Mouse (Mus musculus) heart, adult 11 months (tissue): ENCODE measurements around the gene Frmd4b.
"Not testable (repeated sequence)": the region's sequence is repeated elsewhere in the genome, so short reads cannot be mapped to it uniquely, and the experiment has no call there.

ENCODE experiments used
- DNase-seq: peaks from one replicate; pipeline ENCODE4 v3.0.0; 2022

The Frmd4b gene

DNA sequence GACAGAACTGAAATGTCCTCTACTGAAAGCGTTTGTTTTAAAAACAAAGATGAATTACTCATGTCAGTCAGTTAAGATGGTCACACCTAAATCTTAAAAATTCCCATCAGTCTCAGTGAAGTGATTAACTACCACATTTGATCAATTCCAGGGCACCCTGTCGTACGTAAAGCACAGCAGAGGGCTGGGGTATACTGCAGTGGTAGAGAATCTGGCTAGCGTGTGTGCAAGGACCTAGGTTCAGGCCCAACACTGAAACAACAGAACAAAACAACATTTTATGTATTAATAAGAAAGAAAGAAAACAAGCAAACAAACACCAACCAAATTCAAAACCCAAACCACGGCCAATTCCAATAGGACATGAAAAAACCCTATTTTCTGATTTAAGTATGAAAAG is 331.0 kb downstream of the Frmd4b start:
- peak; percentile 54 for DNase-seq

DNA sequence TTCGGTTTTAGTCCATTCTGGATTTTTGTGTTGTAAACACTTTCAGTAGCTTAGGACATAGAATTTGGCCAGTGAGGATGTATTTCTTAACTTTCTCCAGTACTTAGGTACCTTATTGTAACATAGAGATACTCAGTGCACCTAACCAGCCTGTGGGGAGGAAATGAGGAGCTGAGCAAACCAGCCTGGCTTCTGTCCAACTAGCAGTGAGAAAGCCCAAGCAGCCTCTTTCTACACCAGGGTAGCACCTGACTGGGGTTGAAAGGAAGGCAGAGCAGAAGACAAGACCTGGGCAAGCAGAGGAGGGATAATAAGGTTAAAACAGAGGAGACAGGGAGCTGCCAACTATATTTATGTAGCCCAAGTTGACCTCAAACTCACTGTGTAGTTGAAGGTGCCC is 333.7 kb downstream of the Frmd4b start:
- peak; percentile 68 for DNase-seq

DNA sequence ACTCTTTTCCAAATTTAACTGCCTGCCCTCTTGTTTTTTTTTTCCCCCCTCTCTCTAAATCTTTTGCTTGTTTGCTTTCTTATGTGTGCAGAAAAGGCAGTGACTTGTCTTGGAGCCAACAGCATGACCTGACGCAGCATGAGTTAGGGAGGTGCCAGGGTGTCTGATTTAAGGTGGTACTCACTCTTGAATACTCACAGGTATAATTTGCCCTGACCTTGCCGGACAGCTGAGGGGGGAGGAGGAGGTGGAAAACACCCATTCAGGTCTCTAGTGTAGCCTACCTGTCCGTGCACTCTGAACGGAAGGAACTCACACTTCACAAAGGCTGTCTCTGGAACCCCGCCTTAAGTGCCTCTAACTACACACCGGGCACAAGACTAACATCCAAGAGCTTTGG is 338.5 kb downstream of the Frmd4b start:
- peak; percentile 95 for DNase-seq

DNA sequence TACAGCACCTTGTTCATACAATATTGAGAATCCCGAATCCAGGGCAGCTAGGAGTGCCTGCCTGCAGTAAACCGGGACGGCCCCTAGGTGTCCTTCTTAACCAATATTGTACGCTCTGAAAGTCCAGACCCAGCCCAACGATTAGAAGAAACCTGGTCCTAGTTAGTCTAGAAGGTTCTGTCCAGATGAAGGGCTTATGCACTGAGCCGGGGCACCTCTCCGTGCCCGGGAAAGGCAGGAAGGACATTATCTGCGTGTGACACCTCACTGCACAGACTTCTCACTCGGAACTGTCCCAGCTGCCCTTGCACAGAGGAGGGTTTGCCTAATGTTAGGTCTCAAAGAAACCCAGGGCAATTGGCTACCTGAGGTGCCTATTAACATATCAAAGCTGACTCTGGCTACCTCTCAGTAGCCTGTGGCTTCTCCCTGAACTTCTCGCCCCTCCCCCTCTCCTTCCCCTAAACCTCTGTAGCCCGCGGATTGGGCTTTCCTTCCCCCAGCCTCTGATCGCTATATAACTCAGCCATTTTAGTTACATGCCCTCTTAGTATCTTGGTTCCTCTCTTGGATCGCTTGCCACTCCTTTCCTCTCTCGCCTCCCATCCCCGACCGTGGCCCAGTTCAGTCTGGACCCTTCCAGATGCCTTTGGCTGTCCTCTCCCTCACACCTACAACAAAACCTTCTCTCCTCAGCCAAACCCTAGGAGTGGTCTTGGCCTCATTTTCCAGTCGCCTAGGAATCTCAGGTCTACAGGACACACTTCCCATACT is 339.1 kb downstream of the Frmd4b start:
- DNase-seq, result peak; percentile 97

DNA sequence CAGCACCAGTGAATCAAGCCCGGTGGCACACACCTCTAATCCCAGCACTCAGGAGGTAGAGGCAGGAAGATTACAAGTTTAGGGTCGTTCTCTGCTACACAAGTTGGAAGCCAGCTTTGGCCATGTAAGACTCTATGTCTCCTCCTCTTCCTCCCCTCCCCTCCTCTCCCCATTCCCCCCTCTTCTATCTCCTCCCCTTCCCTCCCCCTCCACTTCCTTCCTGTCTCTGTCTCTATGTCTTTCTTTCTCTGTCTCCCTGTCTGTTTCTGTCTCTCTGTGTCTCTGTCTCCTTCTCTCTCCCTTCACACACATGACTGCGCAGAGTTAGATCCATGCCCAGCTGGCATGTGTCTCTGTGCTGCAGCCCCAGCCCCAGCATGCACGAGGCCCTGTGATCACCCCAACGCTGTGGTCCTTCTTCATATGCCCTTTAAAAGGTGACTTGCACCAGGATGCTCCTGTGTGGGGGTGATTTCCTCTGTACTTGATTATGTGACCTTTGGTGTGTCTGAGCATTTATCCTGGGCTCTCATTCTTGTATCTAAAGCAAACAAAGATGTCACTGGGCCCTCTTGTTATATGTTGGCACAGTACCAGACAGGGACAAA is 340.3 kb downstream of the Frmd4b start:
- DNase-seq, result peak; percentile 93

DNA sequence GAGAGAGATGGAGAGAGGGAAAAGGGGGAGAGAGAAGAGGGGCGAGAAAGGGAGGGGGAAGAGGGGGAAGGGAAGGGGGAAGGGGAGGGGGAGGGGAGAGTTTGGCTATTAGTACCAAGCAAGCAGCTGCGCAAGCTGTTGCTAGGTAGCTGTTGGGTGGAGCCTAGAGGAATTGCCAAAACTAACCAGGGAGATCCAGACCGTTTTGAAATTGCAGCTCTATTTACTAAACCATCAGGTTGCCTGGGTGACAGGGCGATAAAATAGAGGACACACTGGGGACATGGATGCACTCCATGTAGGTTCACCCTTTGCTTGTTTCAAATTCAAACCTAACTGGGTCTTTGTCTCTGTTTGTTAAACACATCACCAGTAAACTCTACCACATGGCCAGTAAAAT is 341.0 kb downstream of the Frmd4b start:
- DNase-seq, result peak; percentile 98

DNA sequence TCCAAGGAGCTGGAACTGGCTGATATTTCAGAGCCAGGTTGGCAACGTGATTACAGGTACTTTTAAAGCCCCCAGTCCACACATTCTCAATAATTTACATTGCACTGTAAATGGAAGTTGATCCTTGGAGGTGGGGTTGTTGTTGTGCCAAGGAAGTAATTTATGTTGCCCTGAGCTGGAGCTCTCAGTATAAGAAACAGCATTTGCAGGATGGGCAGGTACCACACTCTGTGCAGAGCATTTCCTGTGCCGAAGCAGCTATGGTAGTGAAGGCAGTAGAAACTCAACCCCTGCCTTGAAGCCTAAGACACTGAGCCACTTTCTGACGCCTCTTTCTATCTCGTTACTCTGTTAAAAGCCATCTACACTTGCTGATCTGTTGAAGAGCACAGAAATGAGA is 341.6 kb downstream of the Frmd4b start:
- peak; percentile 84 for DNase-seq

DNA sequence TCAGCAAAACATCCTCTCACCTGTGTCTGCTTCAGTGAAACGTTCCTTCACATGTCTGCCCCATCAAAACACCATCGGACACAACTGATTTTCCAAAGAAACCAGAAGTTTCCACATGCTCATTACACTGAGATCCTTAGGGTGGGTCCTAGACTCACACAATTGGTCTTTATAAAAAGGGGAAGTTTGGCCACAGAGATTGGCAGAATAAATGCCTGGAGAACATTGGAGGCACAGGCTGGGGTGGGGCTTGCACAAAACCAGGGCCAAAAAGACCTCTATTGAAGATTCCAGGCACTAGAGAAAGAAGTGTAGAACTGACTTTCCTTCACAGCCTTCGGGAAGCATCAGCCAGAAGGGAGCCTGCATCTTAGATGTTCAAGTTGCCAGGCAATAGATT is 343.6 kb downstream of the Frmd4b start:
- DNase-seq, result peak; percentile 88

DNA sequence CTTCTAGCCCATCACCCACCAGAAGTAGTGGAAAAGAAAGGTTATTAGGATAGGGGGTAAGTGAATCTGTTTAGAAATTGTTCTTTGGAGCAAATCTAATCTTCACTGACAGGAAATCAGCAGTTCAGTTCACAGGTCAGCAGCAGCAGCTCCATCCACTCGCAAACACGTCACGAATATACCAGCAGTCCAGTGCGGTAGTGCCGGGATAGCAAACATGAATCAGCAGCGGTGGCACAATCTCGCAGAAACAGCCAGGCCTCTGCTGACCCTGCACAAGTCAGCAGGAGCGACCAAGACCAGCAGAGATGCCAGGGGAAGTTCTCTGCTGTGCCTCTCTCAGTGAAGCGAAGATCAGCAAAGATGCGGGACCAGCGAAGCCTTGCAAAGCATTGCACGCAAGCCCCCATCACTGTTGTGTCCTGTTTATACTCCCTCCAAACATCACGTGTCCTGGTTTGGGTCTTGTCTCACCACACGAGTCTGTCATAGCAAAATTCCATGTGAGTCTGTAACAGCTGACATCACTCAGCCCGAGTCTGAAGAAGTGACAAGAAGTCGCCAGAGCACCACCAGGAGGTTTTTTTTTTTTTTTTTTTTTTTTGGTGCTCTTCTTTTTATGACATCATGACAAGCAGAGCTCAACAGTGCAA is 344.2 kb downstream of the Frmd4b start:
- peak; percentile 93 for DNase-seq

DNA sequence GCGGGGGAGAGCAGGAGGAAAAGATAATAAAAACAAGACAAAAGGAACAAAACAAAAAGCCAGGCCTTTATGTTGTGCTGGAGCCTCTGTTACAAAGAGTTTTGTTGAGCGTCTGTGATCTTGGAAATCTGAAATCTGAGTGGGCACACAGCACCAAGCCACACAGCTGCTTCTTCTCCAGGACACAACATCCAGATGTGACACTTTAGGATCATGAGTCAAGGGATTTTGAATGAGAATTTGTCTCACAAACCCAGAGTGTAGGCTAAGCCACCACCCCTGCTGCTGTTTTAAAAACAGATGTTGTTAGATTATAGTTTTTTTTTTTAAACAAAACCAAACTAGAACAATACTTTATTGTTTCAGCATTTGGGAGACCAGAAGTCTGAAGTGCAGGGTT is 345.0 kb downstream of the Frmd4b start:
- DNase-seq, result peak; percentile 59

DNA sequence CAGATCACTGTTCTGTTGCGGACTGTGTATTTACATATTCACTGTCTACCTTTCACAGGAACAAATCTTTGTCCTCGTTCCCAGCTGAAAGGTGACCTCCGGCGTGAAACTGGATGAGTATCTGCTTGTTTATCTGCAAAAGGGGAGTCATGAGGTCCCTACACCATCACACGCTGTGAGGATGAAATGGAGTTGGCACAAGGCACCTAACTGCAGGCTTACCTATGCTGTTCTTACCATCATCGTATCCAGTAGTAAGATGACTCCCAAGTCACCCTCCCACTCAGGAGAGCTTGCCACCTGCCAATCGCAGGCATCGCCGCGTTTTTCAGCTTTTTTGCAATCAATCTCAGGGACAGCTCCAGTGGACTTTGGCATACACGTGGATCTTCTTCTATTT is 347.7 kb downstream of the Frmd4b start:
- DNase-seq, result peak; percentile 84

DNA sequence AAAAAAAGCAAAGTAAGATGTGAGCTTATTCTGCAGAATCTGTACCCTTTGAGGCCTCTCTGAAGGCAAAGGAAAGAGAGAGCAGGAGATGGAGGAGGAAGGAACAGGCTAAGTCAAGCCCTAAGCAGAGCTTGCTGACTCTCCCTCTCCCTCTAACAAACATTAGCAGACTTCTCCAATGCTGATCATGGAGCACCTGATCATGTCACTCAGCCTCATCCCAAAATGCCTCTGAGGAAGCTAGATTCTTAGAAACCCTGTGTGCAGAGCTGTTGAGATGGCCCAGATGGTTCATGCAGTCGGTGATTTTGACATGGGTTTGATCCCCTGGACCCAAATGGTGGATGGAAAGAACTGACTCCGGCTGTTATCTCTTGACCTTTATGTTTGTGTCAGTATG is 350.2 kb downstream of the Frmd4b start:
- DNase-seq, result peak; percentile 39

DNA sequence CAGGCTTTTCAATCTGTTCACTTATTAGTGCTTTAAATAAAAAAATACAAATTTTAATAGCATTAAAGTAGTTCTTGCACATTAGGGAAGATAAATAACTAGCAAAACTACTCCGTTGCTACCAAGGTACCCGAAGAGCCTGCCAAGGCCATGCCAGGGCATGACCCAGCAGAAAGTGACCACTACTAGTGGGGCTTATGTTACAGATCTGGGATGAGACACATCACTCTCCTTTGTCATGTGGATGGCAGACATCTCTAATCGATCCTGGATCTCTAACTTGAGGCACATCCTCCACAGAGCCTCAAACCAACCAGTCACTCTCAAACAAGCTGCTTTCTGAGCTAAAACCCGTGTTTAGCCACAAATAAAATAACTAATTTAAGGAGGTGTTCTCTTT is 350.7 kb downstream of the Frmd4b start:
- peak; percentile 69 for DNase-seq

DNA sequence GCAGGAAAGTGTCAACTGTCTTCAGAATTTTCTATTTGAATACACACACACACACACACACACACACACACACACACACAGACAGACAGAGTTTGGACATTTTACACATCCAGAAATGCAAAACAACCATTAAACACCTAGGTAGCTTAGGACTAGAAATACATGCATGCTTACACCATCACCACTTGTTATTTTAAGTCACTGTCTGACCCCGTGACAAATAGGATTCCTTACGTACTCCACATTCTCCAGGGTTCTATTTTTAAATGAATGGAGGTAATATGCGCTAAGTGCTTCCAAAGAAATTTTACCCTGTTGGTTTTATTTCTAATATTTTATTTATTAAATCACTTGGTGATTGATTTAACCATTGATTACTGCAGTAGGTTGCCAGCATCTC is 351.6 kb downstream of the Frmd4b start:
- no peak for DNase-seq

DNA sequence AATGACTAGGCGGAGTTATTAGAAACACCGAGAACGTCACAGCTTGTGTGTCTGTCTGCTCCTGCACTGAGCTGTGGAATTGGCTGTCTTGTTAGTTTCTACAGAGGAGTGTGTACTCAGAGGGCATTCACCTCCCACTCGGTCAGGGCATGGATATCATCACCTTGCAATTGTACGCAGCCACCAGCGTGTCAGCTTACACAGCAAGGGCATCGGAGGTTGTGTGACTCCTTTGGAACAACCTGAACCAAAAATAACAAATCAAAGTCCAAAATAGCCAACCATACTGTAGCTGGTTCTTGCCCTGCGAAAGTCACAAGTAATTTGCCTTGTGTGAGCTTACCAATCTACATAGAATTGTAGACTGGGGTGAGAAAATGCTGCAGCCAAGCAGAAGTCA is 352.1 kb downstream of the Frmd4b start:
- peak; percentile 97 for DNase-seq

DNA sequence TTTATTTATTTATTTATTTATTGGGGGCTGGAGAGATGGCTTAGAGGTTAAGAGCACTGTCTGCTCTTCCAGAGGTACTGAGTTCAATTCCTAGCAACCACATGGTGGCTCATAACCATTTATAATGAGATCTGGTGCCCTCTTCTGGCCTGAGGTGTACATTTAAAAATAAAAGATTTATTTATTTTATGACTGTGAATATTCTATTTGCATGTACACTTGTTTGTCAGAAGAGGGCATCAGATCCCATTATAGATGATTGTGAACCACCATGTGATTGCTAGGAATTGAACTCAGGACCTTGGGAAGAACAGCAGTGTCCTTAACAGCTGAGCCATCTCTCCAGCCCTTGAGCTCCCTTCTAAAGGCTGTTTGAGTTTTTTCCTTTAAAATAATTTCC is 353.6 kb downstream of the Frmd4b start:
- not testable (repeated sequence) for DNase-seq

DNA sequence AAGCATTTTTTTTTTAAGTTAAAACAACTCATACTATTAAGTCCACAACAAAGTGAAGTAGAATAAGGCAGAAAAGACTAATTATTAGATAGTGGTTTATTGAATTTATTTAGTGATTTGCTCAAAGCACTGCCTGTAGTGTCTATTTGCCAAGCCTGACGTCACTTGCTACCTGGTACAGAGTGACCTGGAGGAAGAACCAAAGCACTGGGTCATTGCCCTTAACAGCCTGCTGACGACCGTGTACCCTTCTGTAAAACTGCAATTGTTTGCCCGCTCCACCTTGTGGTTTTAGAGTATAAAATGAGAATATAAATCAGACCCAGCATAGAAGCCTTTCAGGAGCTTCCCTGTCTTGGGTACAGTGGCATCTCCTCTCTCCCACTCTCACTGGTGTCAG is 355.1 kb downstream of the Frmd4b start:
- peak; percentile 56 for DNase-seq

DNA sequence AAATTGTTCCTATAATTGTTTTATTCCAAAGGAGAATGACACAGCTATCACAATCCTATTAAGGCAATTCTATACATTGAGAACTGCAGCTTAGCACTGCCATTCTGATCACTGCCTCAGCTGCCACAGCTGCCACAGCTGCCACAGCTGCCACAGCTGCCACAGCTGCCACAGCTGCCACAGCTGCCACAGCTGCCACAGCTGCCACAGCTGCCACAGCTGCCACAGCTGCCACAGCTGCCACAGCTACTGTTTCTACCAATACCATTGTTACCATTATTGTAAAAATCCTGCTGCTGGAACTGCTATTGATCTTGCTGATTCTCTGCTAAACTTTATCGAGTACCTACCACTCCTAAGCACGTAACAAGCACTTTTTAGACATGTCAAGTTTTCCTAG is 357.4 kb downstream of the Frmd4b start:
- not testable (repeated sequence) for DNase-seq

DNA sequence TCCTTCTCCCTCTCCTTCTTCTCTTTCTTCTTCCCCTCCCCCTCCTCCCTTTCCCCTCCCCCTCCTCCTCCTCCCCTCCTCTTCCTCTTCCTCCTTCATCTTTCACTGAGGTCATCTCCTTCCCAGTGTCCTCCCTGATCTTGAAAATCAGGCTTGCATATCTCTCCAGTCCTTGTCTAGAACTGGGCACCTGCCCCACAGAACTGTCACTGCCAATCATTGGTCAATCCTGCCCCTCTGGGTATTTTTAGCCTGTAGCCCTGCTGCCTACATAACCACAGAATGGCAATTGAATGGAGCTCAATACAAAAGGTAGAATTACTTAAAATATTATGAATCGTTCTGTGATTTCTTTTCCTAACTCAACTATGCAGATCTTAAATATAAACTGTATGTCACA is 358.9 kb downstream of the Frmd4b start:
- peak; percentile 88 for DNase-seq

DNA sequence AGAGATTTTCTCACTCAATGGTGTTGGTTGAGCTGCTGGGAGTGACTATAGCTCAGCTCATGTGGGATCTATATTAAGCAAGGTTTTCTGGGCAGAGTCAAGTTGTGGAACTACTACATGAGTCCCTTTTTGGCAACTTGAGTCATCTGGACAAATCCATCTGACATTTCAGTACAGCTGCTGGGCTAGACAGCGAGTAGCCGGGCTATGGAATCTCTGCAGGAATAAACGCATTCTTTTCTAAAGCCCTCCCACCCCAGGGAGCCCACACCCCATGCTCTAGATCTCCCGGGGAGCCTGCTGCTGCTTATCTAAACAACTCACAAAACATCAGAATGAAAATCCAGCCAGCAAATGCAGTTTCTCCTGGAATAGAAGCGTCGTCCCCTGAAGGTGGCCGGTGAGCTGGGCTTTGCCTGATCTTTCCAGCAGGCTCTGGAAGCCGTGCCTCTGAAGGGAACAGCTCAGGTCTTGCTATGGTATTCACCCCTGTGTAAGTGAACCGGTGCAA is 364.6 kb downstream of the Frmd4b start, which contains the start of gene Lmod3:
Lmod3 (minus strand) TSS at position 49 of the 511 bp plus-strand sequence.
- DNase-seq, result peak; percentile 95

DNA sequence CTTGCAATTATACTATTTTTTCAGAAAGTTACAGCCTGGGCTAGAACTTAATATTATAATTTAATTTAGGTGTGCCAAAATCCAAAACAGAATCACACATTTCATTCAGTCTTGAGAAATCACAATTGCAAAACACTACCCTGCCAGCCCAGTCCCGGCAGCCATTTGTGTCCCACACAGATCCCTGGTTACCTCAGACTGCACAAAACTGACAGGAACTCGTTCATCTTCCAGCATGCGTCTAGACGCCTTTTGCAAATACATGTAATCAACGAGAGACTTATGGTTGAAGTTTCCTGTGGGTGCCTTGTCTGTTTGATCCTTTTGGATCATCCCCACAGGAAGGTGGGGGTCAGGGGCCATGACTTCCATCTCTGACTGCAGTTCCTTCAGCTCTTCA is 365.3 kb downstream of the Frmd4b start:
- DNase-seq, result peak; percentile 86

DNA sequence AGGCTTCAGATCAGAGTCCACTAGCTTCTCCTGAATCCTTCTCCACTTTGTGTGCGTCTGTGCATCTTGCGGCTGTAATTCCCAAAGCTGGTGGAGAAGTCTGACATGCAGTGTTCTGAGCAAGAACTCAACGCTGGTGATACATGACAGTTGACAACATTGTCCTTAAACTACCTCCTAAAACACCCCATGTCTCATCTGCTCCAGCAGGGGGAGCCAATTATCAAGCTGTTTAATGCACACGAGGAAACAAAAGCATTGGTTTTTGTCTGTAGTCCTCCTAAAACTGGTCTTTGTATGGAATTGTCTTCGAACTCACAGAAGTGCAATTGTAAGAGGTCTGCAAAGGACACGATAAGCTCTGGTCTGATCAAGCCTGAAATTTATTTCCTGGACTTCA is 366.4 kb downstream of the Frmd4b start:
- peak; percentile 94 for DNase-seq

DNA sequence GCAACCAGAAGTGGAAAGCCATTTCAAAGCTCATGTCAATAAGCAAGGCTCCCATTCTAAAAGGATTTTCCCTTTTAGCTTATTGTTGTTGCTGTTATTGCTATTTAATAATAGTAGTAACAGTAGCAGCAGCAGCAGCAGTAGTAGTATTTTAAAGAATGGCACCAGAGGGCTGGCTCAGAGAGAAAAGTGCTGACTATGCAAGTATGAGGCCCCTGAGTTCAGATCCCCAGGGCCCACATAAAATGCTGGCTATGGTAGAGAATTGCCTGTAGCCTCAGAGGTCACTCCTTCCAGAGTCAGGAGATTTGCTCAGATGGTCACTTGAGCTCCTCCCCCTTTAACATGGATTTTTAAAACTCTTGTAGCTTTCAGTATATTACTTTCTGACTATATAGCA is 372.1 kb downstream of the Frmd4b start:
- no peak for DNase-seq

DNA sequence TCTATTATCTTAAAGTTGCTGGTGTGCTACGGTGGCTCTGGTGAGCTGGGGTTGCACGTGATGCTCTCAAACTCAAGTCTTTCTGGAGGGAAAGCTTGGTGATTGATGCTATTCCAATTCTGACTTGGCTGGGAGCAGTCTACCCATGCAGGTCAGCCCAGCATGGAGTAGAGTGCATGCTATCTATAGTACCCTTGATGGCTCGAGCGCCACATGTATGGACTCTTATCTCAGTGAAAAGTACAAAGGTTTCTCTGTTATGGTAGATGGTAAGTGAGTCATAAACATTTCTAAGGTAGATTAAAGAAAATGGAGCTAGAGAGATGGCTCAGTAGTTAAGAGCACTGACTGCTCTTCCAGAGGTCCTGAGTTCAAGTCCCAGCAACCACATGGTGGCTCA is 374.8 kb downstream of the Frmd4b start:
- DNase-seq, result no peak
